Mouse (Mus musculus): ENCODE results near the gene Angel1. TPM values are rescaled to one million over a fixed set of nuclear protein-coding genes. Genes with fewer than 3 reads are reported as not detected.
A peak's percentile ranks its signal among the peaks of the same experiment; 100 is the strongest.

Angel1 gene
- polyA plus RNA-seq, 1 experiment from 2014 or later, result 12.5 TPM

GRCm38 (mm10) chr12:86767868-86768631 lies 41.8 kb upstream of the Angel1 start:
- Histone ChIP-seq H3K4me3 (ENCODE audit: low read depth, low read length) (no peak overlapping the region), H3K4me1 (ENCODE audit: control insufficient read depth, insufficient read depth, low read length) (peaks cover 20% of the 10 kb centered on the region), H3K9me3 (ENCODE audit: control insufficient read depth, low read length) (no peaks in the 10 kb centered on the region), H3K27me3 (ENCODE audit: control insufficient read depth, insufficient read depth, low read length) (no peaks in the 10 kb centered on the region), H3K27ac (ENCODE audit: low read depth, low read length) (no peak overlapping the region), H3K36me3 (ENCODE audit: control insufficient read depth, insufficient read depth, low read length) (no peaks in the 10 kb centered on the region), H3K9ac (ENCODE audit: low read length) (no peak overlapping the region), H3K4me2 (no peak overlapping the region)
- peak; percentile 98 for DNase-seq (ENCODE audit: low spot score, missing footprints)
- peak; percentile 11; the same call in 1 of the 2 replicates for ATAC-seq (ENCODE audit: low FRiP score)
- 37% methylated on average over 20 of the region's 20 CpGs for WGBS

- Histone ChIP-seq H3K4me2 (no peak overlapping the region), H3K27me3 (ENCODE audit: control insufficient read depth, insufficient read depth, low read length) (no peaks in the 10 kb centered on the region), H3K4me1 (ENCODE audit: control insufficient read depth, insufficient read depth, low read length) (peaks cover 12% of the 10 kb centered on the region), H3K9ac (ENCODE audit: low read length) (no peak overlapping the region), H3K9me3 (ENCODE audit: control insufficient read depth, low read length) (no peaks in the 10 kb centered on the region), H3K4me3 (ENCODE audit: low read depth, low read length) (no peak overlapping the region), H3K27ac (ENCODE audit: low read depth, low read length) (no peak overlapping the region), H3K36me3 (ENCODE audit: control insufficient read depth, insufficient read depth, low read length) (no peaks in the 10 kb centered on the region)
- WGBS, result 92% methylated on average over 8 of the region's 8 CpGs
- DNase-seq (ENCODE audit: low spot score, missing footprints), result peak; percentile 2
- ATAC-seq (ENCODE audit: low FRiP score), result no peak
These were observed 40.2 kb upstream of the Angel1 start for GRCm38 (mm10) chr12:86766467-86766866.

GRCm38 (mm10) chr12:86764060-86764459 lies 37.8 kb upstream of the Angel1 start:
- Histone ChIP-seq H3K4me3 (ENCODE audit: low read depth, low read length) (no peak overlapping the region), H3K27ac (ENCODE audit: low read depth, low read length) (no peak overlapping the region), H3K9ac (ENCODE audit: low read length) (no peak overlapping the region), H3K4me2 (no peak overlapping the region), H3K9me3 (ENCODE audit: control insufficient read depth, low read length) (no peaks in the 10 kb centered on the region), H3K36me3 (ENCODE audit: control insufficient read depth, insufficient read depth, low read length) (no peaks in the 10 kb centered on the region), H3K27me3 (ENCODE audit: control insufficient read depth, insufficient read depth, low read length) (no peaks in the 10 kb centered on the region), H3K4me1 (ENCODE audit: control insufficient read depth, insufficient read depth, low read length) (no peaks in the 10 kb centered on the region)
- peak; percentile 26 for DNase-seq (ENCODE audit: low spot score, missing footprints)
- WGBS, result 85% methylated on average over 6 of the region's 6 CpGs
- ATAC-seq (ENCODE audit: low FRiP score), result no peak

GRCm38 (mm10) chr12:86761036-86761435 lies 34.8 kb upstream of the Angel1 start:
- Histone ChIP-seq H3K4me1 (ENCODE audit: control insufficient read depth, insufficient read depth, low read length) (no peaks in the 10 kb centered on the region), H3K9me3 (ENCODE audit: control insufficient read depth, low read length) (no peaks in the 10 kb centered on the region), H3K27me3 (ENCODE audit: control insufficient read depth, insufficient read depth, low read length) (no peaks in the 10 kb centered on the region), H3K36me3 (ENCODE audit: control insufficient read depth, insufficient read depth, low read length) (no peaks in the 10 kb centered on the region), H3K4me3 (ENCODE audit: low read depth, low read length) (no peak overlapping the region), H3K9ac (ENCODE audit: low read length) (no peak overlapping the region), H3K27ac (ENCODE audit: low read depth, low read length) (no peak overlapping the region), H3K4me2 (no peak overlapping the region)
- DNase-seq (ENCODE audit: low spot score, missing footprints) (peak; percentile 79), ATAC-seq (ENCODE audit: low FRiP score) (no peak)
- 73% methylated on average over 13 of the region's 13 CpGs for WGBS

- Histone ChIP-seq H3K9ac (ENCODE audit: low read length) (no peak within 1 kb of the TSS), H3K36me3 (ENCODE audit: control insufficient read depth, insufficient read depth, low read length) (no peaks in the 10 kb centered on the region), H3K4me2 (no peak within 1 kb of the TSS), H3K9me3 (ENCODE audit: control insufficient read depth, low read length) (no peaks in the 10 kb centered on the region), H3K4me3 (ENCODE audit: low read depth, low read length) (no peak within 1 kb of the TSS), H3K27ac (ENCODE audit: low read depth, low read length) (no peak within 1 kb of the TSS), H3K4me1 (ENCODE audit: control insufficient read depth, insufficient read depth, low read length) (no peaks in the 10 kb centered on the region), H3K27me3 (ENCODE audit: control insufficient read depth, insufficient read depth, low read length) (no peaks in the 10 kb centered on the region)
- ATAC-seq (ENCODE audit: low FRiP score), result no peak
- 86% methylated on average over 8 of the region's 8 CpGs for WGBS
- DNase-seq (ENCODE audit: low spot score, missing footprints), result peak; percentile 57
These were observed 8.1 kb upstream of the Angel1 start, which contains the start of gene Lrrc74a for GRCm38 (mm10) chr12:86734319-86734810. Gene Lrrc74a (plus strand): TSS chr12:86734369.

- WGBS, result under 1% methylated on average over 19 of the region's 19 CpGs
- Histone ChIP-seq H3K27ac (ENCODE audit: low read depth, low read length) (no peak overlapping the region), H3K27me3 (ENCODE audit: control insufficient read depth, insufficient read depth, low read length) (no peaks in the 10 kb centered on the region), H3K4me3 (ENCODE audit: low read depth, low read length) (peak overlapping the region; percentile 72), H3K9ac (ENCODE audit: low read length) (peak overlapping the region; percentile 76), H3K4me1 (ENCODE audit: control insufficient read depth, insufficient read depth, low read length) (peaks cover 3% of the 10 kb centered on the region), H3K9me3 (ENCODE audit: control insufficient read depth, low read length) (no peaks in the 10 kb centered on the region), H3K36me3 (ENCODE audit: control insufficient read depth, insufficient read depth, low read length) (no peaks in the 10 kb centered on the region), H3K4me2 (peak overlapping the region; percentile 96)
- no peak for DNase-seq (ENCODE audit: low spot score, missing footprints)
- ATAC-seq (ENCODE audit: low FRiP score), result peak; percentile 20; the same call in 1 of the 2 replicates
These were observed 554 bp downstream of the Angel1 start for GRCm38 (mm10) chr12:86725706-86726105.

- H3K9me3 ChIP-seq (ENCODE audit: control insufficient read depth, low read length), result no peaks in the 10 kb centered on the region
- H3K4me3 ChIP-seq (ENCODE audit: low read depth, low read length), result no peak overlapping the region
- no peak overlapping the region for H3K4me2 ChIP-seq
- no peak for DNase-seq (ENCODE audit: low spot score, missing footprints)
- H3K36me3 ChIP-seq (ENCODE audit: control insufficient read depth, insufficient read depth, low read length), result no peaks in the 10 kb centered on the region
- H3K27me3 ChIP-seq (ENCODE audit: control insufficient read depth, insufficient read depth, low read length), result no peaks in the 10 kb centered on the region
- H3K4me1 ChIP-seq (ENCODE audit: control insufficient read depth, insufficient read depth, low read length), result peaks cover 3% of the 10 kb centered on the region
- no peak overlapping the region for H3K9ac ChIP-seq (ENCODE audit: low read length)
- no peak overlapping the region for H3K27ac ChIP-seq (ENCODE audit: low read depth, low read length)
- 88% methylated on average over 2 of the region's 2 CpGs for WGBS
- ATAC-seq (ENCODE audit: low FRiP score), result no peak
These were observed 2.0 kb downstream of the Angel1 start for GRCm38 (mm10) chr12:86724300-86724699.

- no peak for DNase-seq (ENCODE audit: low spot score, missing footprints)
- H3K4me3 ChIP-seq (ENCODE audit: low read depth, low read length), result no peak overlapping the region
These were observed 4.8 kb downstream of the Angel1 start for GRCm38 (mm10) chr12:86721453-86721852.

GRCm38 (mm10) chr12:86719961-86720639 lies 6.2 kb downstream of the Angel1 start:
- Histone ChIP-seq H3K4me3 (ENCODE audit: low read depth, low read length) (no peak overlapping the region), H3K9ac (ENCODE audit: low read length) (no peak overlapping the region)

More at GRCm38 (mm10) chr12:86721453-86721852, 4.8 kb downstream of the Angel1 start:
- 89% methylated on average over 5 of the region's 5 CpGs for WGBS
- Histone ChIP-seq H3K4me2 (no peak overlapping the region), H3K9ac (ENCODE audit: low read length) (no peak overlapping the region), H3K27ac (ENCODE audit: low read depth, low read length) (no peak overlapping the region), H3K9me3 (ENCODE audit: control insufficient read depth, low read length) (no peaks in the 10 kb centered on the region), H3K27me3 (ENCODE audit: control insufficient read depth, insufficient read depth, low read length) (no peaks in the 10 kb centered on the region), H3K4me1 (ENCODE audit: control insufficient read depth, insufficient read depth, low read length) (peaks cover 3% of the 10 kb centered on the region), H3K36me3 (ENCODE audit: control insufficient read depth, insufficient read depth, low read length) (no peaks in the 10 kb centered on the region)
- no peak for ATAC-seq (ENCODE audit: low FRiP score)

More at GRCm38 (mm10) chr12:86719961-86720639, 6.2 kb downstream of the Angel1 start:
- Histone ChIP-seq H3K27ac (ENCODE audit: low read depth, low read length) (no peak overlapping the region), H3K36me3 (ENCODE audit: control insufficient read depth, insufficient read depth, low read length) (no peaks in the 10 kb centered on the region), H3K4me2 (no peak overlapping the region), H3K4me1 (ENCODE audit: control insufficient read depth, insufficient read depth, low read length) (peaks cover 1% of the 10 kb centered on the region), H3K27me3 (ENCODE audit: control insufficient read depth, insufficient read depth, low read length) (no peaks in the 10 kb centered on the region), H3K9me3 (ENCODE audit: control insufficient read depth, low read length) (no peaks in the 10 kb centered on the region)
- WGBS, result 89% methylated on average over 18 of the region's 18 CpGs
- no peak for DNase-seq (ENCODE audit: low spot score, missing footprints)
- ATAC-seq (ENCODE audit: low FRiP score), result no peak

Data from midbrain, embryonic 11.5 days (tissue).